Mouse (Mus musculus) mouse embryonic stem cell (cell line): Measurements from ENCODE around the gene Utp4.
"Not testable (repeated sequence)": the region's sequence is repeated elsewhere in the genome, so short reads cannot be mapped to it uniquely, and the experiment has no call there.

Experiments used
- in situ Hi-C, 2 experiments: fragments of 300-500 bp; cut with MboI; formaldehyde crosslinking; loops; 1 replicate in 1 of 2; 3 replicates in 1 of 2; pipeline ENCODE4 v1.14.3; 2019 to 2020; ENCODE audit warnings: low sequenced_read_pairs in 2 of 2, low pct_unique_long_range_greater_than_20kb in 1 of 2, mixed read lengths in 1 of 2; ENCODE audit not compliant: unreplicated experiment in 1 of 2

The Utp4 gene

DNA sequence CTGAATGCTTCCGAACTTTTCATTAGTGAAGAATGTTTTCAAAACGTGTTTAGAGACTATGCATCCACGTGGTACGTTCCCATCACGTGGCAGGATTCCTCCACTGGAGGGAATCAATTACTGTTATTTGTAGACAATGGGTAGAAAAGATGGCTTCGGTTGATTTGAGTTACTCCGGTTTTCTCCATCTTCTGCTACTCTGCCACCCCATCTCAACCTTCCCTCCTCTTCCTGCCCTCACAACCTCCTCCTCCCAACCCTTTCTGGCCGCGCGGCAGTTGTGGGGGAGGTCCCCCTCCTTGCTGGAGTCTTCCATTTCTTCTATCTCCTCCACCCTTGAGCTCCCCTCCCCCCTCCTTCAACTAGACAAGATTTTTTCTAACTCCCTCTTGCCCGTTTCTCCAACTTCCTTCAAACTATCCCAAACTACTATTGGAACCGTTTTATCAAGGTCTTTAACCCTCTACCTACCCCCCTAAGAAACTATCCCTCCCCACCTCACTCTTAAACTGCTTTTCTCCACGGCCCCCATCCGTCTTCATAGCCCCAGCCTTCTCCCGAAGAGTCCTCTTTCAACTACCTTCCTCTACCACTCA lies 1.1 kb upstream of the Utp4 start:
- in situ Hi-C loops, result no loop called here

GRCm38 (mm10) chr8:106892806-106893451 lies 507 bp upstream of the Utp4 start:
- in situ Hi-C loops, result no loop called here

DNA sequence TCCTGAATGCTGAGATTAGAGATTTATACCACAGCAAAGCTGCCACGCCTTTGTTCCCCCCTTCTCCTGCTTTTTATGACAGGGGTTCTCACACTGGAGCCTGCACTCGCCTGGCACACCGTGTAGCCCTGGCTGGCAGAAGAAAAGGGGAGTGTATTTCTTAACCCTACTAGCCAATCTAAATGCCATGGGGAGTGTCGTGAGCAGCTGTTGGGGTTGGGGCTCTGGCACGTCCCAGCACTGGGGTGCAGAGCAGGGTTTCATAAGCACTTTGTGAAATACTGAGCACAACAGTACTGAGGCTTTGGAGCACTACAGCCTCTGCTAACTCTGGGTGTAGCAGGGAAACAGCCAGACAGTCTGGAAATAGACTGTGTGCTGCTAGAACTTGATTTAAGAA lies 6.0 kb downstream of the Utp4 start:
- in situ Hi-C loops, result no loop called here

DNA sequence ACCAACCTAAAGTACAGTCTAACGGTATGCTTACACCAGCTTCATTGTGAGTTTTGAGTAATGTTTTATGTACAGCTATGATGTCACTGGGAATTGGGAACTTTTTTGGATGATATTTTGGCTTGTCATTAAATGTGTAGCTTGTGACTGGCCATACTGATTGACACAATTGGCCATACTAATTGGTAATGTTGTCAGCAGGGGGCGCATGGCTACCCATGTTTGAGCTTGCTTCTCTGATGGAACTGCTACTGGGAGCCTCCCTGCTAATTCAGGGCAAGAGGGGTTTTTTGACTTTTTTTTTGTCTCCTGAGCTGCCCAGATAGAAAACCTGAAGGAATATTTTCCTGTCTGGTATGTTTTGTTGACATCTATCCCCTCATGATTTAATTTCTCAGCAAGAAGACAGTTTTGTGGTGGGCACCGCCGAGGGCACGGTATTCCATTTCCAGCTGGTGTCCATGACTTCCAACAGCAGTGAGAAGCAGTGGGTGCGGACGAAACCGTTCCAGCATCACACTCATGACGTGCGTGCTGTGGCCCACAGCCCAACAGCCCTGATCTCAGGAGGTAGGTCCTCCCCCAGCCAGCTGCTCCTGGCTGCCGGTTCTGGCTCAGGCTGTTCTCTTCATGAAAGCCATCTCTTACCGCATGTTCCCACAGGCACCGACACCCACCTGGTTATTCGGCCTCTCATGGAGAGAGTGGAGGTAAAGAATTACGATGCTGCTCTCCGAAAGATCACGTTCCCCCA lies 12.5 kb downstream of the Utp4 start:
- in situ Hi-C loops, result no loop called here

GRCm38 (mm10) chr8:106906635-106907034 lies 13.2 kb downstream of the Utp4 start:
- in situ Hi-C loops, result no loop called here

- in situ Hi-C loops, result no loop called here
Measured at GRCm38 (mm10) chr8:106907450-106907849, 14.0 kb downstream of the Utp4 start.

GRCm38 (mm10) chr8:106908291-106908690 lies 14.9 kb downstream of the Utp4 start:
- in situ Hi-C loops, result no loop called here

- in situ Hi-C loops, result no loop called here
Measured at GRCm38 (mm10) chr8:106913631-106914030, 20.2 kb downstream of the Utp4 start.

DNA sequence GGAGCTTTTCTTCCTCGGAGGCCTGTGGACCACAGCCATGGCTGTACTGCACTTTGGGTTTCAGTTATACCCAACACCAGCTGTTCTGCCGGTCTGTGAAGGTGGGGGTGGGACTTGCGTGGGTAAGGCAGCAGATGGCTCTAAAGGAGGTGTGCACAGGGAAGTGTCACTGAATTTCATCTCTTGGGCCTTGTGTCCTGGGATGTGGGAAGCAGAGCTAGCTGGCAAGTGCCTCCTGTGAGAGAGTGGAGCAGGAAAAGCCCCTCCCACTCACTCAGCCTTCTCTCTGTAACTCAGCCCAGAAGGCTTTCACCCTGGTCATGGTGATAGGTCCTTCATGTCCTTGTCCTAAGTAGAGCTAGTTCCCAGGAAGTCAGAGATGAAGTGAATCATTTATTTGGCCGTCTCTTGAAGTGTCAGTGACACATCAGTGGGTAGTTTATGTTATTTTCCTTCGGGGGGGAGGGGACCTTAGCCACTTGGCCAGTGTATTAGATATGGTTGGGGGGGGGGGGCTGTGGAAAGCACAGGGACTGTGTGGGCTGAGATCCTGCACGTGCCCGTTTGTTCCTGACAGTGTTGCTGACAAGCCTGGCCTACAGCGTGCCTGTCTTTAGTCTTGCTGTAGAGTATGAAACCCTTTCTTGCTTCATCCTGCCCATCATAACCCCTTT lies 26.4 kb downstream of the Utp4 start:
- in situ Hi-C loops, result no loop called here

- in situ Hi-C loops, result no loop called here
Measured at GRCm38 (mm10) chr8:106920395-106920741, 26.9 kb downstream of the Utp4 start.

- in situ Hi-C loops, result no loop called here
Measured at GRCm38 (mm10) chr8:106924057-106924456, 30.6 kb downstream of the Utp4 start.

DNA sequence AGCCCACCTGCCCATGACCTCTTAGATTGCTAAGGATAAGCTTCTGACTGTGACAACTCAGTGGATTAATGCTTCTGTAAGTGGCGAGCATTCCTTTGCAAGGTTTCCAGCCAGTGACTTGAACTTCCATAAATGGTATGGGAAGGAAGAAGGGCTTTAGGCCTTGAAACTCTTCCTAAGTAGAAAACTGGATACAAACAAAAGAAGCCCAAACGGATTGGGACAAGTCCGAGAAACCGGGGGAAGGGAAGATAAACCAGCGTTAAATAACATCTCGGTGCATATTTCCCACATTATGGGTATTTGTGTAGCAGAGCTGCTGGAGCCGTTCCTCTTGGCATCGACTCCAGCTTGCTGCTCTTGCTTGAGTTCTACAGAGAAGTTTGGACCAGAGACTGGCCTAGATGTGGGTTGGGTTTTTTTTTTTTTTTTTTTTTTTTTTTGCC lies 31.5 kb downstream of the Utp4 start:
- in situ Hi-C loops, result no loop called here

DNA sequence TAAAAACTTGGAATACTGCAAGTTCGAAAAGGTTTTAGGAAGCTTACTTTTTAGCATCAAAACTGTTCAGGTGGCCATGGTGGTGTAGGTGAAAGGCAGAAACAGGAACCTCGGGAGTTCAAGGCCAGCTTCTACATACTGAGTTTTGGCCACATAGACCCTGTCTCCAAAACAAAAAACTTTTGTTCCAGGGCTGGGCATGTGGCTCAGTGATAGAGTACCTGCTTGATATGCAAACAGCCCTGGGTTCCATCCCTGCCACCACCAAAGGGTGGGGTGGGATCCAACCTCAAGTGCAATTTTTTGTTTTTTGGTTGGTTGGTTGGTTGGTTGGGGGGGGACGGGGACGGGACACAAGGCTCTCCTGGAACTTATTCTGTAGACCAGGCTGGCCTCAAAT lies 32.0 kb downstream of the Utp4 start:
- in situ Hi-C loops, result no loop called here

DNA sequence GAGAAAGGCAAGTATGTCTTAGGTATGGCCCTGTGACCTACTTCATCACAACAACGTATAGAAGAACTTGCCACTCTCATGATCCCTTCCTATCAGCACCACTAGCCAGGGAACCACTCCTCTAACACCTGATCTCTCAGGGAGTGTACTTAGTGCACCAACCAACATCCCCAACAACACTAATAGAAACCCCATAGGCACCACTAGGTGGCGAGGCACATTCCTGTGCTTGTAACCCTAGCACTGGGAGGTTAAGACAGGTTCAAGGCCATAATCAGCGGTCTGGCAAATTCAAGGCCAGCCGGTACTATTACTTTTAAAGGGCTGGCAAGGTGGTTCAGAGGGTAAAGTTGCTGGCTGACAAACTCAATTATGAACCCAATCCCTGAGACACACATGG lies 33.8 kb downstream of the Utp4 start:
- in situ Hi-C loops, result no loop called here

- in situ Hi-C loops, result not testable (repeated sequence)
Measured at GRCm38 (mm10) chr8:106928182-106928581, 34.7 kb downstream of the Utp4 start.

DNA sequence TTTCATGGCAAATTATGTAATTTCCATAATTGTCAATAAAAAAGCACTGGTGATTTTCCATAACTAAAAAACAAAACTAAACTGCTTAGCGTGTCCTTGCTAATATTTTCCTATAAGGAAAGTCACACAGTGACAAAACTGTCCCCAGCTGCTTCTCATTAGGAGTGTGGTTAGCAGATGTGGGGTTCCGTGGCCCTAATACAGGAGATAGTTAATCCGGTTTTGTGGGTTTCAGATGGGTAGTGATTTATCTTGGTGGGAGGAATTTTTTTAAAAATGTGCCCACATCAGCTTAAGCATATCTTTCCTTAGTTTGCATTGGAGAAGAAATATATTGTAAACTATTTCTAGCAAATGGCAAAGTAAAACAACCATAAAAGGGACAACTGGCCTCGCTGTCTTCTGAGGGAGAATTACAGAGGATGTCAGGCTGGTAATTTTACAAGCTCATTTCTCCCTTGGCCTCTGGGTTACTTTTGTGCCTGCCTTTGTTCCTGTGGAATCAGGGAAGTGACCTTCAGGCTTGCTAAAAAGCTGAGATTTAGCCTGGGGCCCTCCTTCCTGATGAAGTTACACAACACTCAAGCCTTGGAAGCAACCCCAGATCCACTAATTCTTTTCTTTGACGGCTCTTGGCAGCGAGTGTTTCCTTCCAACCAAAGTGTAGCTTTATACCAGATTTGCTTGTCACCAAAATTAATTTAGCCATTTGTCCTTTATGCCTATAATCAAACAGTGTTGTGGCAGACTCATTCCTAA lies 35.9 kb downstream of the Utp4 start:
- in situ Hi-C loops, result no loop called here

- in situ Hi-C loops, result no loop called here
Measured at GRCm38 (mm10) chr8:106929921-106930320, 36.5 kb downstream of the Utp4 start.

DNA sequence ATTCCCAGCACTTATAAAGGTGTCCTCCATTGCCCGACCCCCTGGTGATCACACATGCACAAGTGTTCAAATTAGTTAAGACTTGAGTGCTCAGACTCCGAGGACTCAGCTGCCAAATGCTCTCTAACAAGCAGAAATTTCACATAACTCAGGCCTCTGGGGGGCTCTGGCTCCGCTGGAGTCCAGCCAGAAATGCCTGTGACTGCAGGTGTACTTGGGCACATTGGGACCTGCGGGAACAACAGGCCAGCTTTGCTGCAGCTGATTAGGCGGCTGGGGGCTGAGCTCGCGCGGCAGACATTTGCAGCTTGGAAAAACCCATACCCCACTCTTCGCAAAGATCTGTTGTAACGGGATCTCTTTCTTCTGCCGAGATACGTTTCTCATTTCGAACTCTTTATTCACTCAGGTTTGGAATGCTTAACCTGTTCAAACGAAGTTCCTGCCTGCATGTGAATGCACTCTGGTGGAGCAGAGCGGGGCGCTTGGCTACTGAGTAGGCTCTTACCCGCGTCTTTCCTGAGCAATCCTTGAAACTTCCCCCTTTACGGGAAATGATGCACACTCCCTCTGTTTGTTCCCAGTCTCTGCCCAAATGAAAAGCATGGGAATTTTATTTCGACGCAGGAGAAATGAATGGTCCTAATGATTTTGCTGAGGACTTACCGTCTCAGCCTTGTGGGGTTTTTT lies 39.1 kb downstream of the Utp4 start:
- in situ Hi-C loops, result no loop called here
